In genomic region chr12:36926225-36926624, GRCm38 (mm10) we compare ENCODE assay signal across 33 mouse cellular contexts.
DNase-seq lines count a peak whose midpoint lies in the region; ATAC-seq and TF ChIP-seq lines count a peak whose summit lies in the region.
"Had no signal": no experiment of that assay in that cellular context is flagged by ENCODE, and none has a peak within 500 bp of the region (broad histone marks: within the 10 kb centered on the region; RNA-seq: fewer than 3 reads in every experiment).

No protein-coding gene starts in this region.

- TF ChIP-seq EP300 in lung, postnatal 0 days (IDR thresholded peaks at IDR 0.05) = peak; percentile 28; the same call in 1 of the 2 replicates

- no peak overlapping the region for H3K4me2 ChIP-seq in kidney, embryonic 16.5 days (replicated peaks; ENCODE audit: low read depth, low read length)
- H3K4me2 ChIP-seq in lung, postnatal 0 days (replicated peaks; ENCODE audit: low read depth, low read length) = no peak overlapping the region
- H3K4me2 ChIP-seq in forebrain, embryonic 13.5 days = no peak overlapping the region
- H3K4me2 ChIP-seq: forebrain, embryonic 15.5 days; heart, embryonic 13.5 days; hindbrain, embryonic 12.5 days; intestine, embryonic 15.5 days; limb, embryonic 15.5 days; liver, embryonic 13.5 days; midbrain, embryonic 15.5 days; neural tube, embryonic 15.5 days; stomach, embryonic 15.5 days had no signal

- H3K27me3 ChIP-seq in kidney, embryonic 16.5 days (ENCODE audit: insufficient read depth, low read length) = no peaks in the 10 kb centered on the region
- no peaks in the 10 kb centered on the region for H3K27me3 ChIP-seq in lung, postnatal 0 days (replicated peaks; ENCODE audit: insufficient read depth, low read length)
- H3K27me3 ChIP-seq in forebrain, embryonic 13.5 days = no peaks in the 10 kb centered on the region
- H3K27me3 ChIP-seq: CH12.LX; forebrain, embryonic 15.5 days; heart, embryonic 13.5 days; hindbrain, embryonic 12.5 days; intestine, embryonic 15.5 days; limb, embryonic 15.5 days; liver, embryonic 13.5 days; midbrain, embryonic 15.5 days; neural tube, embryonic 15.5 days; Patski; stomach, embryonic 15.5 days had no signal

- no peak overlapping the region for H3K27ac ChIP-seq in kidney, embryonic 16.5 days (ENCODE audit: low read length)
- no peak overlapping the region for H3K27ac ChIP-seq in lung, postnatal 0 days (ENCODE audit: low read length)
- H3K27ac ChIP-seq in forebrain, embryonic 13.5 days = no peak overlapping the region
- H3K27ac ChIP-seq: forebrain, embryonic 15.5 days; heart, embryonic 13.5 days; hindbrain, embryonic 12.5 days; hindbrain, postnatal 0 days; intestine, embryonic 15.5 days; layer of hippocampus, adult 2 months; left cerebral cortex, adult 2 months; limb, embryonic 15.5 days; liver, embryonic 13.5 days; macrophage; midbrain, embryonic 10.5 days; midbrain, embryonic 15.5 days; neural tube, embryonic 15.5 days; stomach, embryonic 15.5 days had no signal

- ATAC-seq in kidney, embryonic 16.5 days (ENCODE audit: low FRiP score, low TSS enrichment) = peak; percentile 87
- ATAC-seq in lung, postnatal 0 days = peak; percentile 48
- no peak for ATAC-seq in forebrain, embryonic 13.5 days
- ATAC-seq: forebrain, embryonic 15.5 days; hindbrain, postnatal 0 days; intestine, embryonic 15.5 days; midbrain, embryonic 15.5 days; Patski had no signal

- DNase-seq in embryo, embryonic 10.5 days (ENCODE audit: low spot score) = peak; percentile 17
- no peak for DNase-seq in embryo, embryonic 10 days (ENCODE audit: low spot score)
- no peak for DNase-seq in kidney, adult 9 months
- DNase-seq in lung, postnatal 0 days (ENCODE audit: low spot score) = peak; percentile 14
- DNase-seq in lung, postnatal 10 days = no peak
- DNase-seq in adrenal gland, postnatal 36 days = no peak
- DNase-seq: adrenal gland, postnatal 10 days; cerebellum, adult 11 months; cerebellum, adult 9-10 months; cerebellum, postnatal 36 days; heart, postnatal 14 days; kidney, postnatal 14 days; liver, embryonic 13.5 days; lung, adult 2 months; retina, postnatal 1 day; right cerebral cortex, postnatal 14 days had no signal

- WGBS in kidney, embryonic 16.5 days = 8% methylated on average over 4 of the region's 4 CpGs
- 27% methylated on average over 4 of the region's 4 CpGs for WGBS in lung, postnatal 0 days
- 79% methylated on average over 4 of the region's 4 CpGs for WGBS in forebrain, embryonic 13.5 days

- H3K4me1 ChIP-seq in kidney, embryonic 16.5 days (ENCODE audit: insufficient read depth, low read length) = no peaks in the 10 kb centered on the region
- no peaks in the 10 kb centered on the region for H3K4me1 ChIP-seq in lung, postnatal 0 days (ENCODE audit: insufficient read depth, low read depth, low read length)
- H3K4me1 ChIP-seq in forebrain, embryonic 13.5 days = no peaks in the 10 kb centered on the region
- H3K4me1 ChIP-seq: forebrain, embryonic 15.5 days; hindbrain, embryonic 12.5 days; intestine, embryonic 15.5 days; limb, embryonic 15.5 days; liver, embryonic 13.5 days; midbrain, embryonic 10.5 days; midbrain, embryonic 15.5 days; neural tube, embryonic 15.5 days; stomach, embryonic 15.5 days had no signal

- no peak for TF ChIP-seq CTCF in lung, postnatal 0 days (IDR thresholded peaks at IDR 0.05)

- no peaks in the 10 kb centered on the region for H3K36me3 ChIP-seq in kidney, embryonic 16.5 days (ENCODE audit: insufficient read depth, low read length)
- no peaks in the 10 kb centered on the region for H3K36me3 ChIP-seq in lung, postnatal 0 days (ENCODE audit: insufficient read depth, low read length)
- no peaks in the 10 kb centered on the region for H3K36me3 ChIP-seq in forebrain, embryonic 13.5 days (ENCODE audit: poor library complexity, severe bottlenecking)
- H3K36me3 ChIP-seq: forebrain, embryonic 15.5 days; heart, embryonic 13.5 days; hindbrain, embryonic 12.5 days; intestine, embryonic 15.5 days; limb, embryonic 15.5 days; liver, embryonic 13.5 days; midbrain, embryonic 10.5 days; midbrain, embryonic 15.5 days; neural tube, embryonic 15.5 days; stomach, embryonic 15.5 days had no signal

- no peak overlapping the region for H3K9ac ChIP-seq in kidney, embryonic 16.5 days (replicated peaks; ENCODE audit: low read length)
- H3K9ac ChIP-seq in lung, postnatal 0 days (replicated peaks; ENCODE audit: low read depth) = no peak overlapping the region
- H3K9ac ChIP-seq in forebrain, embryonic 13.5 days = no peak overlapping the region
- H3K9ac ChIP-seq: forebrain, embryonic 15.5 days; heart, embryonic 13.5 days; hindbrain, embryonic 12.5 days; intestine, embryonic 15.5 days; limb, embryonic 15.5 days; liver, embryonic 13.5 days; midbrain, embryonic 15.5 days; neural tube, embryonic 15.5 days; stomach, embryonic 15.5 days had no signal

- no peaks in the 10 kb centered on the region for H3K9me3 ChIP-seq in kidney, embryonic 16.5 days (ENCODE audit: low read length)
- no peaks in the 10 kb centered on the region for H3K9me3 ChIP-seq in lung, postnatal 0 days (ENCODE audit: low read length)
- H3K9me3 ChIP-seq in forebrain, embryonic 13.5 days (replicated peaks) = no peaks in the 10 kb centered on the region
- H3K9me3 ChIP-seq: forebrain, embryonic 15.5 days; heart, embryonic 13.5 days; hindbrain, embryonic 12.5 days; intestine, embryonic 15.5 days; limb, embryonic 15.5 days; liver, embryonic 13.5 days; midbrain, embryonic 10.5 days; midbrain, embryonic 15.5 days; neural tube, embryonic 15.5 days; stomach, embryonic 15.5 days had no signal

- H3K4me3 ChIP-seq in kidney, embryonic 16.5 days (ENCODE audit: low read length) = no peak overlapping the region
- no peak overlapping the region for H3K4me3 ChIP-seq in lung, postnatal 0 days (ENCODE audit: low read depth, low read length)
- H3K4me3 ChIP-seq in forebrain, embryonic 13.5 days = no peak overlapping the region
- H3K4me3 ChIP-seq: forebrain, embryonic 15.5 days; heart, embryonic 13.5 days; hindbrain, embryonic 12.5 days; intestine, embryonic 15.5 days; layer of hippocampus, adult 2 months; left cerebral cortex, adult 2 months; limb, embryonic 15.5 days; liver, embryonic 13.5 days; midbrain, embryonic 10.5 days; midbrain, embryonic 15.5 days; neural tube, embryonic 15.5 days; stomach, embryonic 15.5 days had no signal

Comparison
In these comparisons a context has a peak if more than half of its experiments do, and no peak if none do; other contexts are left out.
1. DNase-seq: peak in embryo, embryonic 10.5 days (single experiment) and lung, postnatal 0 days (single experiment); none in embryo, embryonic 10 days (single experiment), kidney, adult 9 months (single experiment), lung, postnatal 10 days (single experiment) and adrenal gland, postnatal 36 days (0 of 2).